Mouse (Mus musculus): Measurements from ENCODE around the gene Cldn4. TPM values are rescaled to one million over a fixed set of nuclear protein-coding genes. Genes with fewer than 3 reads are reported as not detected.

Gene Cldn4
- total RNA-seq, 2 experiments from 2014 or later, result not detected

DNA sequence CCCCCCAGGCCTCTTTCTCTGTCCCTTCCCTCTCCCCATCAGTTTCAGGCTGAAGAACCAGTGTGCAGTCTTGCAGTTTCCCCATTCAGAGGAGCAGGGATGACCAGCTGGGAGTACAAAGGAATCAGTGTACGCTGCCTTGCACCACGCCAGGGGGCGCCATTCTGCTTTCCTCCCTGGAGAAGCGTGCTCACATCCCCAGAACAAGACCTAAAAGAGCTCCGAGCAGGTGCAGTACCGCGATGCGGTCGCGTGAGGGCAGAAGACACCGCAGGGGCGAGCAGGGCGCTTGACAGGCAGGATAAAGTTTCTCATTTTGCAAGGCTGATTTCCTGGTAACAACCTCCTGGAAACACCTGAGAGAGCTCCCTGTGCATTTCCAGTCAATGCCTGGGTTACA lies 39.6 kb downstream of the Cldn4 start:
- intact Hi-C loops (cut with DNase I; ENCODE audit: low total_unique reads), result loop anchor here (5.0 kb wide), 1 partner anchor 55 kb away; no protein-coding TSS in a partner anchor
- DNase-seq, result peak; percentile 93

- intact Hi-C loops (cut with DNase I; ENCODE audit: low total_unique reads), result loop anchor here (5.0 kb wide), 1 partner anchor 56 kb away; no protein-coding TSS in a partner anchor
- DNase-seq, result no peak
Measured at GRCm38 (mm10) chr5:134906633-134907032, 40.1 kb downstream of the Cldn4 start, which contains the start of gene Tmem270. TSS of gene Tmem270 (minus strand) at chr5:134906733.

DNA sequence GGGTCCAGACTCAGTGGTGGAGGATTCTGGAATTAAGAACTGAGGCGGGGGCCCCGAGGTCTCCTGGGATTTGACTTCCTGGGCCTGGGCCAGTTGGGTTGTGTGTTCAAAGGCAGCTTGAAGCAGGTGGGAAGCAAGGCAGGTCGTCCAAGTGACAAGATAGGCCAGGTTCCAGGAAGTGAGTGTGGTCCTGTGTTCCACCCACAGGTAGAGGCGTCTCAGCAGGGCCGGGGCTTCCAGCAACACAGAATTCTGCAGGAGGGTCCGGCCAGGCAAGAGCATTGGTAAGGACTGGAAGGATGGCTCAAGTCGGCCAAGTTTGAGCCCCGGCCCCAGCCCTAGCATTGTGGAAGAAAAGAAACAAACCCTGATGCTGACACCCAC lies 45.1 kb downstream of the Cldn4 start:
- no peak for DNase-seq
- intact Hi-C loops (cut with DNase I; ENCODE audit: low total_unique reads), result loop anchor here (5.0 kb wide), 1 partner anchor 154 kb away; the partner anchor contains the start of gene Eln

- intact Hi-C loops (cut with DNase I; ENCODE audit: low total_unique reads), result loop anchor here (5.0 kb wide), 1 partner anchor 154 kb away; the partner anchor contains the start of gene Eln
- DNase-seq, result peak; percentile 26
Measured at GRCm38 (mm10) chr5:134901012-134901643, 45.6 kb downstream of the Cldn4 start.

DNA sequence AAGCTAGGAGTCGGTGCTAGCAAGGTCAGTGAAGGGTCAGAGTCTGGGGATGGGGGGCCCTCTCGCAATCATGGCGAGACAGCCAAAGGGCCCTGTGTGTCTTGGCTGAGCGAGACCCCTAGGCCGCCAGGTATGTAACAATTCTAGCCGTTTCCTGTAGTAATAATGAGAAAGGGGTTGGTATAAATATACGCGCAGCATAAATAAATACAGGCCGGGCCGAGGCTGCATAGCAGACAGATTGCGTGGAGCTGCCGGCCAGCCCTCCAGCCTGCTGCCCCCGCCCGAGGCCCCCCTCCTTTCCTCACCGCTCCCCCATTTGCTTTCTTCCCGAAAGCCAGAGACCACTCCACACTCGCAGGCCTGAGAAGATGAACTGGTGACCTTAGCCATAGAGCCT lies 49.1 kb downstream of the Cldn4 start:
- intact Hi-C loops (cut with DNase I; ENCODE audit: low total_unique reads), result no loop called here
- no peak for DNase-seq

DNA sequence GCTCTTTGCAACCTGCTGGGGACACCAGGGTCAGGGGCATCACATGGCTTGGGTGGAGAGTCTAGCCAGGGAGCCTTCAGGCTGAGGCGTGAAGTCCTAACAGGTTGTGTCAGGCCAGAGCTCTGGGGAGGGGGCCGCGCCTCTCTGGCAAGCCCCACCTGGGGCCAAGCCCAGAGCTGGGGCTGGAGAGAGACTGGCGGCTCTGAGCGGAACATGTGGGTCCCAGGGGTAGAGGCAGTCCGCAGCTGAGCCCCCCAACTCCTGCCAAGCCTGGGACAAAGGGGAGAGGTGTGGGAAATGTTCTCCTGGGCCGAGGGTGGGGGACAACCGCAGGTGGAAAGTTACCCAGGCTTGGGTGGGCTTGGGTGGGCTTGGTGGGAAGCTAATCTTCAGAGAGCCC lies 49.8 kb downstream of the Cldn4 start:
- DNase-seq, result peak; percentile 42

GRCm38 (mm10) chr5:134895291-134895690 lies 51.4 kb downstream of the Cldn4 start:
- DNase-seq, result peak; percentile 49
- intact Hi-C loops (cut with DNase I; ENCODE audit: low total_unique reads), result no loop called here

More for the DNA sequence above, 49.8 kb downstream of the Cldn4 start:
- intact Hi-C loops (cut with DNase I; ENCODE audit: low total_unique reads), result no loop called here

Other genes starting within 250 kb of the Cldn4 start
- gene Eln, start 199.6 kb downstream of the Cldn4 start, total RNA-seq (2021), result 100 to 1,000 TPM; 123 to 198 TPM
- not detected for gene Tmem270, start 40.2 kb downstream of the Cldn4 start, total RNA-seq (2021)
- not detected for gene Cldn13, start 31.4 kb downstream of the Cldn4 start, total RNA-seq (2021)
- 1 to 10 TPM; 4.9 to 6.2 TPM for gene Mettl27, start 14.6 kb downstream of the Cldn4 start, total RNA-seq (2021)
- under 1 TPM in 1 of 2 experiments, not detected in 1; 0.27 TPM for gene Cldn3, start 39.3 kb upstream of the Cldn4 start, total RNA-seq (2021)
- gene Abhd11, start 62.2 kb upstream of the Cldn4 start, total RNA-seq (2021), result 10 to 100 TPM; 64.1 to 69.1 TPM
- 1 to 10 TPM; 1.4 to 1.5 TPM for gene Stx1a, start 76.5 kb upstream of the Cldn4 start, total RNA-seq (2021)
- gene Dnajc30, start 117.3 kb upstream of the Cldn4 start, total RNA-seq (2021), result 10 to 100 TPM; 24.0 to 25.8 TPM
- 10 to 100 TPM; 24.7 to 33.0 TPM for gene Bud23, start 118.0 kb upstream of the Cldn4 start, total RNA-seq (2021)
- 1 to 10 TPM in 1 of 2 experiments, under 1 TPM in 1; 0.84 to 1.7 TPM for gene Vps37d, start 131.3 kb upstream of the Cldn4 start, total RNA-seq (2021)
- 10 to 100 TPM; 37.5 to 40.6 TPM for gene Mlxipl, start 143.0 kb upstream of the Cldn4 start, total RNA-seq (2021)
- 10 to 100 TPM; 11.9 to 13.3 TPM for gene Tbl2, start 202.7 kb upstream of the Cldn4 start, total RNA-seq (2021)
- gene Bcl7b, start 221.3 kb upstream of the Cldn4 start, total RNA-seq (2021), result 10 to 100 TPM; 24.7 to 25.3 TPM
- gene Baz1b, start 240.3 kb upstream of the Cldn4 start, total RNA-seq (2021), result 10 to 100 TPM; 24.1 to 24.8 TPM